12 mouse cellular contexts compared by ENCODE assay signal in genomic region chr3:55012536-55012935, GRCm38 (mm10). TPM values are rescaled to one million over a fixed set of nuclear protein-coding genes. Genes with fewer than 3 reads are reported as not detected.
"Had no signal": no experiment of that assay in that cellular context is flagged by ENCODE, and none has a peak within 500 bp of the region (broad histone marks: within the 10 kb centered on the region; RNA-seq: fewer than 3 reads in every experiment).

No protein-coding gene starts in this region.

- DNase-seq: kidney, adult 18-20 months; kidney, postnatal 10 days; kidney, postnatal 4 days; lung, embryonic 14.5 days; lung, postnatal 10 days; lung, postnatal 4 days; midbrain, embryonic 14.5 days; spleen, adult 18-20 months; thymus, adult 2 months; thymus, postnatal 36 days had no signal

RNA-seq across cellular contexts. Expression of gene Ccna1, which starts 42.8 kb away (rescaled TPM):
- total RNA-seq: megakaryocyte, adult 5-6 weeks had no signal
- polyA plus RNA-seq: myocyte had no signal
